Mouse (Mus musculus) kidney, adult 2 months (tissue): ENCODE results near the gene Far2.

ENCODE experiments used
- CTCF ChIP-seq: fragments of 200-500 bp; conservative IDR thresholded peaks from 2 replicates; pipeline ENCODE4 v1.5.1; 2011; ENCODE audit warnings: low read depth, mild to moderate bottlenecking, control low read depth, low read length, moderate library complexity, mixed read lengths; ENCODE audit not compliant: insufficient read depth, insufficient read length
- POLR2A ChIP-seq: fragments of 200-500 bp; IDR thresholded peaks from one replicate; pipeline ENCODE4 v1.6.1; 2011; ENCODE audit warnings: low read depth, low read length, control low read depth

DNA sequence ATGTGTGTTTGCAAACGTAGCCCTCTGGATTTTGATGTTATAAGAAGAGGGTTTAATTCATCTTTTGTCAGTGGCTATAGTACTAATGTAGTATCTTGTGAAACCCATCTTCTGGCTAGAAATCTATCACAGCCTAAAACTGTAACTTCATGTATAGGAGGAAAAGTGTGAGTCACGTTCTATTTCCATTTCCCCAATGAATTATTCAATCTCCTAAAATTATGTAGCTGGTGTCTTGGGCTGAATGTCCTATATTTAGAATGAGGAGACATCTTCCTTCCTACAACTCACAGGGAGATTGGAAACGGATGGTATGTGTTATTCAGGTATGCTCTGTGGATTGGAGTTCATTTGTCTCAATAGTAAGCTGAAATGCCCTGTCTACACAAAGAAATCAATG is 50.0 kb downstream of the Far2 start:
- TF ChIP-seq CTCF (no peak), POLR2A (no peak)
